Mouse (Mus musculus) liver, embryonic 14.5 days (tissue): ENCODE results near the gene Kcnma1. TPM values are rescaled to one million over a fixed set of nuclear protein-coding genes. Genes with fewer than 3 reads are reported as not detected.

Experiments used
- ATAC-seq: fragments of 200-750 bp; cut with Nextera tagmentation; 2 replicates; pipeline ENCODE4 v1.8.0; 2017; ENCODE audit warnings: moderate number of reproducible peaks, mild to moderate bottlenecking, moderate library complexity; ENCODE audit not compliant: insufficient read depth
- DNase-seq, 3 experiments: peaks; one replicate each; pipeline ENCODE4 v3.0.0-alpha.2; 2012 to 2013; ENCODE audit warnings: low read depth in 3 of 3, low spot score in 3 of 3
- H3K27ac ChIP-seq: fragments of 300-500 bp; sonication (generic); 2 replicates; pipeline ENCODE4 v1.5.1; 2014; ENCODE audit warnings: moderate library complexity, mild to moderate bottlenecking, control low read depth, inconsistent platforms
- H3K27me3 ChIP-seq: fragments of 300-500 bp; sonication (generic); 2 replicates; pipeline ENCODE4 v1.6.1; 2014; ENCODE audit warnings: mild to moderate bottlenecking, low read length, moderate library complexity; ENCODE audit not compliant: control insufficient read depth, insufficient read depth
- H3K36me3 ChIP-seq: fragments of 300-500 bp; sonication (generic); replicated peaks from 2 replicates; pipeline ENCODE4 v1.6.1; 2014; ENCODE audit warnings: low read depth; ENCODE audit not compliant: control insufficient read depth, insufficient read depth
- H3K4me1 ChIP-seq, 2 experiments: fragments of 200-500 bp in 1 of 2; fragments of 300-500 bp in 1 of 2; sonication (generic) in 1 of 2; replicated peaks; 2 replicates each; pipeline ENCODE4 v1.6.1; 2012 to 2014; ENCODE audit warnings: antibody characterized with exemption in 1 of 2, inconsistent platforms in 1 of 2, low read length in 1 of 2; ENCODE audit not compliant: control insufficient read depth in 2 of 2, insufficient read depth in 2 of 2
- H3K4me2 ChIP-seq: fragments of 300-500 bp; sonication (generic); 2 replicates; pipeline ENCODE4 v1.6.1; 2014; ENCODE audit warnings: low read depth, mild to moderate bottlenecking, control low read depth, moderate library complexity
- H3K4me3 ChIP-seq, 2 experiments: fragments of 200-500 bp in 1 of 2; fragments of 300-500 bp in 1 of 2; sonication (generic) in 1 of 2; 2 replicates each; pipeline ENCODE4 v1.5.1; 2012 to 2014; ENCODE audit warnings: low read depth in 2 of 2, low read length in 2 of 2, mild to moderate bottlenecking in 2 of 2, control low read depth in 1 of 2, inconsistent platforms in 1 of 2, moderate library complexity in 1 of 2; ENCODE audit not compliant: insufficient read depth in 1 of 2
- H3K9ac ChIP-seq: fragments of 300-500 bp; sonication (generic); replicated peaks from 2 replicates; pipeline ENCODE4 v1.6.1; 2014; ENCODE audit warnings: mild to moderate bottlenecking, control low read depth, moderate library complexity
- H3K9me3 ChIP-seq: fragments of 300-500 bp; sonication (generic); 2 replicates; pipeline ENCODE4 v1.6.1; 2016; ENCODE audit warnings: low read length, mixed read lengths; ENCODE audit not compliant: control insufficient read depth
- CTCF ChIP-seq: IDR thresholded peaks from 2 replicates; pipeline ENCODE4 v1.5.1; 2016; ENCODE audit warnings: antibody characterized with exemption, low read depth, control low read depth
- EP300 ChIP-seq: IDR thresholded peaks from 2 replicates; pipeline ENCODE4 v1.6.1; 2016; ENCODE audit warnings: antibody characterized with exemption, low read depth
- WGBS: fragments of 180-500 bp; shearing (Covaris S2); extraction: QIAGEN DNeasy Blood & Tissue Kit; methylation state at CpG from one replicate; pipeline ENCODE4 v1.1.7; 2014; ENCODE audit not compliant: insufficient replicate concordance; 5-methylcytosine and 5-hydroxymethylcytosine counted together
- polyA plus RNA-seq, 2 experiments: library from polyadenylated mRNA; depleted of rRNA in 1 of 2; stranded (reverse) in 1 of 2; unstranded in 1 of 2; fragments of >200 nt; fragmentation: Nextera tagmentation in 1 of 2; extraction: Ambion mirVana in 1 of 2; gene quantifications; 2 replicates each; pipeline versions ENCODE4 v1.2.1 to v1.2.3; 2012 to 2014

Gene Kcnma1
- polyA plus RNA-seq, 2 experiments, result 0.03 TPM; not detected in 1

GRCm38 (mm10) chr14:23943876-23944275 is 70.4 kb downstream of the Kcnma1 start:
- ATAC-seq, result no peak
- H3K4me3 ChIP-seq, result no peak overlapping the region
- no peak overlapping the region for H3K4me2 ChIP-seq
- H3K9ac ChIP-seq, result no peak overlapping the region
- H3K4me1 ChIP-seq, result no peaks in the 10 kb centered on the region
- TF ChIP-seq CTCF, result no peak
- TF ChIP-seq EP300, result no peak
- H3K27me3 ChIP-seq, result no peaks in the 10 kb centered on the region
- H3K27ac ChIP-seq, result no peak overlapping the region
- DNase-seq, result no peak
- H3K9me3 ChIP-seq, result no peaks in the 10 kb centered on the region
- WGBS, result 53% methylated on average over 2 of the region's 2 CpGs
- no peaks in the 10 kb centered on the region for H3K36me3 ChIP-seq

GRCm38 (mm10) chr14:23943152-23943551 is 71.1 kb downstream of the Kcnma1 start:
- TF ChIP-seq CTCF (no peak), EP300 (no peak)
- no peak for ATAC-seq
- no peak overlapping the region for H3K4me2 ChIP-seq
- no peaks in the 10 kb centered on the region for H3K4me1 ChIP-seq
- H3K27me3 ChIP-seq, result no peaks in the 10 kb centered on the region
- no peaks in the 10 kb centered on the region for H3K9me3 ChIP-seq
- H3K27ac ChIP-seq, result no peak overlapping the region
- no peaks in the 10 kb centered on the region for H3K36me3 ChIP-seq
- H3K9ac ChIP-seq, result no peak overlapping the region
- no peak overlapping the region for H3K4me3 ChIP-seq
- DNase-seq, result no peak
- 43% methylated on average over 5 of the region's 5 CpGs for WGBS

- no peak overlapping the region for H3K4me2 ChIP-seq
- H3K9me3 ChIP-seq, result no peaks in the 10 kb centered on the region
- DNase-seq, result no peak
- H3K27ac ChIP-seq, result no peak overlapping the region
- no peak overlapping the region for H3K4me3 ChIP-seq
- no peaks in the 10 kb centered on the region for H3K4me1 ChIP-seq
- TF ChIP-seq EP300 (no peak), CTCF (no peak)
- no peak for ATAC-seq
- H3K9ac ChIP-seq, result no peak overlapping the region
- 58% methylated on average over 8 of the region's 8 CpGs for WGBS
- no peaks in the 10 kb centered on the region for H3K36me3 ChIP-seq
- no peaks in the 10 kb centered on the region for H3K27me3 ChIP-seq
Measured at GRCm38 (mm10) chr14:23942103-23942502, 72.2 kb downstream of the Kcnma1 start.

- Histone ChIP-seq H3K27ac (no peak overlapping the region), H3K4me1 (no peaks in the 10 kb centered on the region), H3K9ac (no peak overlapping the region), H3K4me3 (no peak overlapping the region), H3K4me2 (no peak overlapping the region), H3K9me3 (no peaks in the 10 kb centered on the region), H3K27me3 (no peaks in the 10 kb centered on the region), H3K36me3 (no peaks in the 10 kb centered on the region)
- no peak for ATAC-seq
- WGBS, result 75% methylated on average over 6 of the region's 6 CpGs
- TF ChIP-seq CTCF (no peak), EP300 (no peak)
- no peak for DNase-seq
Measured at GRCm38 (mm10) chr14:23935016-23935415, 79.3 kb downstream of the Kcnma1 start.

GRCm38 (mm10) chr14:23931671-23932071 is 82.6 kb downstream of the Kcnma1 start:
- DNase-seq (no peak), ATAC-seq (no peak)
- Histone ChIP-seq H3K9me3 (no peaks in the 10 kb centered on the region), H3K36me3 (no peaks in the 10 kb centered on the region), H3K4me2 (no peak overlapping the region), H3K27ac (no peak overlapping the region), H3K4me3 (no peak overlapping the region), H3K9ac (no peak overlapping the region), H3K4me1 (no peaks in the 10 kb centered on the region), H3K27me3 (no peaks in the 10 kb centered on the region)
- TF ChIP-seq CTCF, result no peak
- no peak for TF ChIP-seq EP300
- 58% methylated on average over 6 of the region's 6 CpGs for WGBS
